Mouse (Mus musculus): ENCODE results near the gene Cep131.

DNA sequence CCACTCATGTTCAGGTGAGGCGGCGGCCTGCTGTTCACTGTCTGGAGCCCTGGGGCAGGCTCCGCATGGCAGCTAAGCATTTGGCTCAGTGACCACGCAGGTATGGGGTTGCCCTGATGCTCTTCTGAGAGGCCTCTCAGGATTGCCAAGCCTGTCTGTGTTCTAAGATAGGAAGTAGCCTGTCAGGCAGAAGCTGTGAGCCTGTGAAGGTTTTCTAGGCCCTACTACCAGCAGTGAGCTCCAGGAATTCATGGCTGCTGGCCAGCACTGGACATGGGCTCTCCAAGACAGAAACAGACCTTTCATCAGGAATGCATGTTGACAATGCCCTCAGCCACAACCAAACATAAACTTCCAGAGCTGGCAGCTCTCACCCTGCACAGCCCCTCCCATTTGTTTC is 25.5 kb upstream of the Cep131 start:
- TF ChIP-seq POLR2A (IDR thresholded peaks at IDR 0.05; ENCODE audit: insufficient read length, low read depth) (no peak), E2F4 (IDR thresholded peaks at IDR 0.05; ENCODE audit: insufficient read depth) (no peak)
